Mouse (Mus musculus): ENCODE data around the gene Nol9. TPM values are rescaled to one million over a fixed set of nuclear protein-coding genes. Genes with fewer than 3 reads are reported as not detected.
A peak's percentile ranks its signal among the peaks of the same experiment; 100 is the strongest.

Gene Nol9
- polyA plus RNA-seq, 2 experiments = 9.8 to 11.5 TPM

DNA sequence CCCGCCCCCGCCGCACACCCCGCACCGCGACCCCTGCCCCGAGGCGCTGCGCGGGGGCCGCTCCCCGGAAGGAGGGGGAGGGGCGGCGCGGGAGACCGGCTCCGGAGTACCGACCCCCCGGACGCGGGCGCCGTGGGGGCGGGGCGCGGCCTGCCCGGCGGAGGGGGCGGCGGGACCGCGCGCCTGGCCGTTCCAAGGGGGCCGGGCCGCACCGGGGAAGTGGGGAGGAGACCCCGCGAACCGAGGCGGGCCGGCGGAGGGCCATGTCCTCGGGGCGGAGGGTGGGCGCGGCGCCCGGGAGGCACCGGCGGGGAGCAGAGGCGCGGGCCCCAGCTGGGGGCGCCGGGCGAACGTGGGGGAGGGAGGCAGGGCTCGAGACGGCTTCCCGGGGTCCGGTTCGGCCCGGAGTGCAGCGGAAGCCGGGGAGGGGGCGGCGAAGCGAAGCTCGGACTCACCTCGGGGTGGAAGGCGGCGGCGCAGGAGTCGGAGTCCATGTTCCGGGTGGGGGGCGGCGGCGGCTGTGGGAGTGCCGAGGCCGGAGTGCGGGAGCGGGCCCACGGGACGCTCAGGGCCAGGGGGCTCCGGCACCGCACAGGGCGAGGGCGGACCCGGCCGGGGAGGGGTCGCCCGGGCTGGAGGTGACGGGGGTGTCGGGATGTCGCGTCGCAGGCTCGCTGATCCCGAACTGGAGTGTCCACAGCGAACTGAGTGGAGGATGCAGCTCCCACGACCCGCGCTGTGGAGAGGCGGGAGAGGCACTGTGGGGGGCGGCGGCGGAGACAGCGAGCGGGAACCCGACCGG is 43.5 kb upstream of the Nol9 start:
- peak overlapping the region; percentile 76 to 81 for H3K4me3 ChIP-seq (ENCODE audit: insufficient read depth in 1 of 2, low read depth in 2 of 2, low read length in 2 of 2)
- peaks cover 14% of the 10 kb centered on the region for H3K27me3 ChIP-seq (ENCODE audit: control insufficient read depth, insufficient read depth, low read length)
- DNase-seq (ENCODE audit: low read depth in 3 of 3, low spot score in 3 of 3) (no peak), ATAC-seq (ENCODE audit: insufficient read depth) (peak; percentile 1; the same call in 1 of the 2 replicates)
- peak overlapping the region; percentile 99 for H3K4me2 ChIP-seq (ENCODE audit: low read depth)
- H3K36me3 ChIP-seq (replicated peaks; ENCODE audit: control insufficient read depth, insufficient read depth, low read depth) = peaks cover 8% of the 10 kb centered on the region; the same call in 1 of the 2 replicates
- H3K9me3 ChIP-seq (ENCODE audit: control insufficient read depth, low read length) = no peaks in the 10 kb centered on the region
- TF ChIP-seq CTCF (IDR thresholded peaks at IDR 0.05; ENCODE audit: low read depth) (no peak), EP300 (IDR thresholded peaks at IDR 0.05; ENCODE audit: low read depth) (no peak)
- peak overlapping the region; percentile 15 for H3K27ac ChIP-seq
- peak overlapping the region; percentile 92 for H3K9ac ChIP-seq (replicated peaks)
- 1% methylated on average over 96 of the region's 111 CpGs for WGBS (ENCODE audit: insufficient replicate concordance)
- peaks cover 14 to 19% of the 10 kb centered on the region in 2 experiments for H3K4me1 ChIP-seq (replicated peaks; ENCODE audit: control insufficient read depth in 2 of 2, insufficient read depth in 2 of 2, low read length in 1 of 2)

- under 1% methylated on average over 94 of the region's 94 CpGs for WGBS (ENCODE audit: insufficient replicate concordance)
- ATAC-seq (ENCODE audit: insufficient read depth) = peak; percentile 95
- Histone ChIP-seq H3K27me3 (ENCODE audit: control insufficient read depth, insufficient read depth, low read length) (peaks cover 14% of the 10 kb centered on the region), H3K27ac (peak within 1 kb of the TSS; percentile 80), H3K9me3 (ENCODE audit: control insufficient read depth, low read length) (no peaks in the 10 kb centered on the region), H3K9ac (replicated peaks) (peak within 1 kb of the TSS; percentile 97), H3K36me3 (replicated peaks; ENCODE audit: control insufficient read depth, insufficient read depth, low read depth) (peaks cover 8% of the 10 kb centered on the region; the same call in 1 of the 2 replicates), H3K4me1 (replicated peaks; ENCODE audit: control insufficient read depth in 2 of 2, insufficient read depth in 2 of 2, low read length in 1 of 2) (peaks cover 14 to 19% of the 10 kb centered on the region in 2 experiments), H3K4me2 (ENCODE audit: low read depth) (peak within 1 kb of the TSS; percentile 99), H3K4me3 (ENCODE audit: insufficient read depth in 1 of 2, low read depth in 2 of 2, low read length in 2 of 2) (peak within 1 kb of the TSS; percentile 81 to 83)
- peak; percentile 98 for DNase-seq (ENCODE audit: low read depth in 3 of 3, low spot score in 3 of 3)
- no peak for TF ChIP-seq EP300 (IDR thresholded peaks at IDR 0.05; ENCODE audit: low read depth)
- 0 out of 2 replicates have a peak, but pooled peaks have one; percentile 11 for TF ChIP-seq CTCF (IDR thresholded peaks at IDR 0.05; ENCODE audit: low read depth)
Observed at GRCm38 (mm10) chr4:151996173-151996950, 42.8 kb upstream of the Nol9 start, which contains the start of gene Phf13. Gene Phf13, minus strand, starts transcription at chr4:151996258.

DNA sequence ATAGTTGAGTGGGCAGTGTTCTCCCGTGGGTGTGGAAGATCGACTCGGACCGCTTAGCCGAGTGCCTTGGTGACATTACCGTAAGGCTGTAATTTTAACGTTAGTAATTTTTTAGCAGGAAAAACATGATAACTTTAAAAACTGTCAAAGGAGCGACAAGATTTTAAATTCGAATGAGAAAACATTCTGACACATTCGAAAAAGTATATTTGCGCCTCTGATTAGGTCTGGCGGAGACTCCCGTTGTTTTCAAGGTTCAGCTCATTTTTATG is 42.2 kb upstream of the Nol9 start:
- WGBS (ENCODE audit: insufficient replicate concordance) = 3% methylated on average over 13 of the region's 13 CpGs
- H3K9me3 ChIP-seq (ENCODE audit: control insufficient read depth, low read length) = no peaks in the 10 kb centered on the region

DNA sequence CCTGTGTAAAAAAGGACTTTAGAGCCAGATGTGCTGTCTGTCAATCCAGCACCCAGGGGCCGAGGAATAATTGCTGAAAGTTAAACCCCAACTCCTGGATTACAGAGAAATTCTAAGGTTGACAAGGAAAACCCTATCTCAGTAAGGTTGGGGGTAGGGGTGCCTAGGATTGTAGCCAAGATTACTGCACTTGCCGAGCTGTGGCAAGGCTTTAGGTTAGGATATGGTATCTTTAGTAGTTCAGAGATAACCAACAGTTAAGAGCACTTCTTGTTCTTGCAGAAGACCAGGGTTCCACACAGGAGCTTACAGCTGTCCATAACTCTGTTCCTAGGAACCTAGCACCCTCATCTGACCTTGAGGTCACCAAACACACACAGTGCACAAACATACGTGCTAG is 41.4 kb upstream of the Nol9 start:
- Histone ChIP-seq H3K4me2 (ENCODE audit: low read depth) (peak overlapping the region; percentile 85), H3K9ac (replicated peaks) (peak overlapping the region; percentile 97), H3K4me1 (replicated peaks; ENCODE audit: control insufficient read depth in 2 of 2, insufficient read depth in 2 of 2, low read length in 1 of 2) (peaks cover 14 to 19% of the 10 kb centered on the region in 2 experiments), H3K27me3 (ENCODE audit: control insufficient read depth, insufficient read depth, low read length) (peaks cover 14% of the 10 kb centered on the region), H3K9me3 (ENCODE audit: control insufficient read depth, low read length) (no peaks in the 10 kb centered on the region), H3K4me3 (ENCODE audit: insufficient read depth in 1 of 2, low read depth in 2 of 2, low read length in 2 of 2) (peak overlapping the region in 1 of 2 experiments; percentile 81; a peak in 2 of 4 replicates), H3K36me3 (replicated peaks; ENCODE audit: control insufficient read depth, insufficient read depth, low read depth) (no peaks in the 10 kb centered on the region), H3K27ac (no peak overlapping the region)
- TF ChIP-seq EP300 (IDR thresholded peaks at IDR 0.05; ENCODE audit: low read depth) (no peak), CTCF (IDR thresholded peaks at IDR 0.05; ENCODE audit: low read depth) (no peak)
- no peak for DNase-seq (ENCODE audit: low read depth in 3 of 3, low spot score in 3 of 3)
- ATAC-seq (ENCODE audit: insufficient read depth) = no peak
- 42% methylated on average over 3 of the region's 3 CpGs for WGBS (ENCODE audit: insufficient replicate concordance)

More for the DNA sequence above, 42.2 kb upstream of the Nol9 start:
- H3K27me3 ChIP-seq (ENCODE audit: control insufficient read depth, insufficient read depth, low read length) = peaks cover 14% of the 10 kb centered on the region
- no peak for DNase-seq (ENCODE audit: low read depth in 3 of 3, low spot score in 3 of 3)
- peak overlapping the region; percentile 97 for H3K9ac ChIP-seq (replicated peaks)
- TF ChIP-seq EP300 (IDR thresholded peaks at IDR 0.05; ENCODE audit: low read depth) (no peak), CTCF (IDR thresholded peaks at IDR 0.05; ENCODE audit: low read depth) (no peak)
- ATAC-seq (ENCODE audit: insufficient read depth) = no peak
- H3K4me2 ChIP-seq (ENCODE audit: low read depth) = peak overlapping the region; percentile 85
- H3K4me3 ChIP-seq (ENCODE audit: insufficient read depth in 1 of 2, low read depth in 2 of 2, low read length in 2 of 2) = peak overlapping the region; percentile 81 to 83
- H3K27ac ChIP-seq = peak overlapping the region; percentile 80
- peaks cover 14 to 19% of the 10 kb centered on the region in 2 experiments for H3K4me1 ChIP-seq (replicated peaks; ENCODE audit: control insufficient read depth in 2 of 2, insufficient read depth in 2 of 2, low read length in 1 of 2)
- H3K36me3 ChIP-seq (replicated peaks; ENCODE audit: control insufficient read depth, insufficient read depth, low read depth) = peaks cover 3% of the 10 kb centered on the region; the same call in 1 of the 2 replicates

DNA sequence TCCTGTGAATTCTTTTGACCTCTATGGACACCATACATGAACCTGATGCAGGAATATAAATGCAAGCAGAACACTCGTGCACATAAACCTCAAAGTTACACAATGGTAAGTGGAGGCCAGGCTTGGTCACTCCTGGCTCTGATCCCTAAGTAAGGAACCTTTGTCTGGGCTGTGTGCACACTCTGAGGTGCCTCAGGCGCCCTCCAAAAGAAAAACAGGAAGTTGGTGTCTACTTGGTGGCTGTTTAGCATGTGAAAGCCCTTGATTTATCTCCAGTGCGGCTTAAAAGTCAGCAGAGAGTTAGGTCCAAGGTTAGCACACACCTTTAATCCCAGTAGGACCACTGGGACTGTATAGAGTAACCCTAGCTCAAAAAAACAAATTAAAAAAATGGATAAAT is 39.6 kb upstream of the Nol9 start:
- Histone ChIP-seq H3K36me3 (replicated peaks; ENCODE audit: control insufficient read depth, insufficient read depth, low read depth) (no peaks in the 10 kb centered on the region), H3K9me3 (ENCODE audit: control insufficient read depth, low read length) (no peaks in the 10 kb centered on the region), H3K9ac (replicated peaks) (no peak overlapping the region), H3K27me3 (ENCODE audit: control insufficient read depth, insufficient read depth, low read length) (peaks cover 6% of the 10 kb centered on the region), H3K4me3 (ENCODE audit: insufficient read depth in 1 of 2, low read depth in 2 of 2, low read length in 2 of 2) (no peak overlapping the region), H3K4me1 (replicated peaks; ENCODE audit: control insufficient read depth in 2 of 2, insufficient read depth in 2 of 2, low read length in 1 of 2) (peaks cover 11 to 12% of the 10 kb centered on the region in 2 experiments), H3K27ac (no peak overlapping the region), H3K4me2 (ENCODE audit: low read depth) (no peak overlapping the region)
- ATAC-seq (ENCODE audit: insufficient read depth) (no peak), DNase-seq (ENCODE audit: low read depth in 3 of 3, low spot score in 3 of 3) (no peak)
- TF ChIP-seq CTCF (IDR thresholded peaks at IDR 0.05; ENCODE audit: low read depth) = no peak
- TF ChIP-seq EP300 (IDR thresholded peaks at IDR 0.05; ENCODE audit: low read depth) = no peak
- WGBS (ENCODE audit: insufficient replicate concordance) = 19% methylated on average over 3 of the region's 3 CpGs
